Mouse (Mus musculus) hindlimb bud, embryonic 11.5 days (tissue): ENCODE measurements around the gene Mospd2.

Experiments used
- DNase-seq: peaks from one replicate; pipeline ENCODE4 v3.0.0-alpha.2; 2012; ENCODE audit warnings: low read depth, low spot score; ENCODE audit errors: extremely low spot score

Mospd2 gene

GRCm38 (mm10) chrX:164980193-164980775, at the start of gene Mospd2, which contains the start of gene Fancb:
Mospd2 (minus strand) TSS chrX:164980375.
Fancb (plus strand) TSS chrX:164980592.
- DNase-seq = peak; percentile 44

GRCm38 (mm10) chrX:165004779-165005324, 24.7 kb upstream of the Mospd2 start, which contains the start of gene Gm17604:
Gm17604 (minus strand) TSS chrX:165004829.
- no peak for DNase-seq

- DNase-seq = no peak
These were observed 23.0 kb upstream of the Mospd2 start for GRCm38 (mm10) chrX:165003141-165003540.

GRCm38 (mm10) chrX:164978866-164979265, 1.3 kb downstream of the Mospd2 start:
- DNase-seq = no peak

- no peak for DNase-seq
These were observed 9.0 kb downstream of the Mospd2 start for GRCm38 (mm10) chrX:164971206-164971605.

GRCm38 (mm10) chrX:164965750-164966448, 14.3 kb downstream of the Mospd2 start:
- DNase-seq = no peak

GRCm38 (mm10) chrX:164952601-164953375, 27.4 kb downstream of the Mospd2 start:
- no peak for DNase-seq

DNA sequence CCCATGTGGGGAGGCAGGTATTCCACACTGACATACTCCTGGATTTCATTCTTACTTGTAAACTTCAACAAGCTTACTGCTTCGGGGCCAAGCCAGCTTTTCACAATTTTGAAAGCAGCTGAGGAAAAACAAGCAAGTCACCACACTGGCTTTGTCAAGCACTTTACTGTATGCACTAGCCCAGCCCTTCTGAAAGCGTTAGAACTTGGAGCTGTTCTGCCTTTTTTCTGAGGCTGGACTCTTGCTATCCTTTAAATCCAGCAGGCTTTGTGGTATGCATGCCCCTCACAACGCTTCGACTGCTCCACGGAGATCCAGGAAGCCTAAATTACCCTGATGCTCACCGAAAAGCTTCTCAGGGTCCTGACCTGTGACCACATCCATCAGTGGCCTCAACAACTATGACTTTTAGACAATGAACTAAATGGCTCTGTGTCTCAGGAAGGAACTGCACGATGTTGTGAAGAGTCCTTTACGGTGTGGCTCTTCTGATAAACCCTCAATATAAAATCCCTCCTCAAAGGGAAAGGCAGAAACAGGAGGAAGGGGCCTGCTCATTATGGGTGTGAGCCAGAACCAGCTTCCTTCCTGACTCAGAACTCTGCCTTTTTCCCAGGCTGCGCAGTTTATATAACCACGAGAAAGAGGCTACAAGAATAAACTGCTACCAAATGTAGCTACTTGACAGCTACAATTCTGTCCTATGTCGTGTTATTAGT, 28.2 kb downstream of the Mospd2 start:
- no peak for DNase-seq

DNA sequence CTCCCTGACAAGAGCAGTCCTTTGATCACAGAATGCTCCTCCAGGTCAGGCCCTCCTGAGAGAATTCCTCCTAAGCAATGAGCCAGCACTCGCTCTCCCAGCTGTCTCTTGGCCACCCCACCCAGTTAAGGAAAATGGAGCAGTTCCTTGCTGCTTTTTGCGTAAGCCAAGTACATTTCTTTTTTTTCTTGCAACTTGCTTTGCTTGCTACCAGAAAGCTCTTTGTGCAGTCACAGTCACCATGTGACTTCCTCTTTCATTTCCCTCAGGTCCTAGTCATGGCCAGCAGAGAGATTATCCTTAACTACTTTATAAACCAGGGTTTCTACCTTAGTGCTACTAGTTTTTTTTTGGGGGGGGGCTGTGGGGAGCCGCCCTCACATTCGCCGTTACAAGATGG, 38.6 kb downstream of the Mospd2 start:
- DNase-seq = no peak

GRCm38 (mm10) chrX:164912993-164913392, 67.2 kb downstream of the Mospd2 start:
- DNase-seq = no peak

- DNase-seq = no peak
These were observed 68.0 kb downstream of the Mospd2 start for GRCm38 (mm10) chrX:164912186-164912585.

DNA sequence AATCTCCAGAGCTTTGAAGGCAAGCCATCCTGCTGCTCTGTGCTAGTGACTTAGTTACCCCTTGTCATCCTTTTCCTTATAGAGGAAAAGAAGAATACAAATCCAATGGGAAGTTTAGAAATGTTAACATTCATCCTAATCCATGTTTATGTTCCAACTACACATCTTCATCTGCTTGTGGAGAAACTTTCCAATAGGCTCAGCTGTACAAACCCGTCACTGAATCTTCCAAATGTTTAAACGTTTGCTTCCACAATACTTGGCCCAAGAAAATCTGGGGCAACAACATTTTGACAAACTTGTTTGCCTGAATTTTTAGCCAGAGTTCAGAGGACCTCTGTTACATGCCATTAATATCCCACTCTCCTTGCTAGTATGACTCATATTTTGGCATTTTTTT, 78.3 kb downstream of the Mospd2 start:
- no peak for DNase-seq

GRCm38 (mm10) chrX:164899805-164900204, 80.4 kb downstream of the Mospd2 start:
- DNase-seq = no peak

DNA sequence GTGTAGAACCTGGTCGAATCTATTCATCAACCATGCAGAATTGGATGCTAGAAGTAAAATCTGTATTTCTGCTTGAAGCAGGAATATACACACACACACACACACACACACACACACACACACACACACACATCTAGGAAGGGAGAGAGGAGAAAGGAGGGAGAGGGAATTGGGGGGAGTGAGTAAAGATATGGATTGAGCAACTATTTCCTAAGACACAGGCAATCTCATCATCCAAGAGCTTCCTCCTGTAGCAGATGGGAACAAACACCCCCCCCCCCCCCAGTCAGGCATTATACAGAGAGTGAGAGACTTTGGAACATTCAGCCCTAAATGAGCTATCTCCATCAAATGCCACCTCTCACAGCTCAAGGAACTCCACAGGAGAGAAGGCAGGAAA, 93.9 kb downstream of the Mospd2 start:
- no peak for DNase-seq
